7 mouse cellular contexts compared by ENCODE assay signal in the genomic region with DNA sequence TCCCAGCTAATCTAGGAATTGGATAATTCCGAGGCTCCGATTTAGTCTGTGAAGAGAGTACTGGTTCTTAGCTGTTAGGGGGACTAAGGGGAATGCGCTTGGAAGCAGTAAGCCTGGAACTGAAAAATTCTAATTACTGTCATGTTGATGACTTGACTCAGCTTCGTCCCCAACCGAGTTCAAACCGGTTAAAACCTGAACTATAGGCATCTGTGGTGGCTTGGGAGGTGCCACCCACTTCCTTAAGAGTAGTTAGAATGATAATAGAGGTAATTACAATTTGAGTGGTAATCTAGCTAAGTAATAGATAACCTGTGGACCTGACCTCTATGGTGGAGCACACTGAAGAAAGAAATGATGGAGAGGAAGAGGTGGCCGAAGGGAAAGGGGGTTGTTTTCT. TPM values are rescaled to one million over a fixed set of nuclear protein-coding genes. Genes with fewer than 3 reads are reported as not detected.
DNase-seq lines count a peak whose midpoint lies in the region; ATAC-seq and TF ChIP-seq lines count a peak whose summit lies in the region.

No protein-coding gene starts in this region.

- 15% methylated on average over 7 of the region's 7 CpGs for WGBS in forebrain, embryonic 15.5 days
- WGBS in macrophage (ENCODE audit: missing documents) = 65% methylated on average over 7 of the region's 7 CpGs

- H3K79me2 ChIP-seq in CH12.LX (replicated peaks; ENCODE audit: control insufficient read depth, extremely low read depth, insufficient read depth, poor library complexity, severe bottlenecking) (peaks cover 44% of the 10 kb centered on the region), macrophage (ENCODE audit: inconsistent target) (peaks cover 46% of the 10 kb centered on the region)

- peak overlapping the region; percentile 75 for H3K9ac ChIP-seq in CH12.LX (ENCODE audit: insufficient read depth, low read depth)
- peak overlapping the region; percentile 87 for H3K9ac ChIP-seq in forebrain, embryonic 15.5 days (replicated peaks)

- TF ChIP-seq CTCF in CH12.LX (conservative IDR thresholded peaks at IDR 0.05 in 1 of 2, IDR thresholded peaks at IDR 0.05 in 1 of 2; ENCODE audit: low read depth in 2 of 2, low read length in 2 of 2) = no peak

- TF ChIP-seq RAD21 in CH12.LX (IDR thresholded peaks at IDR 0.05; ENCODE audit: low read depth, low read length) = no peak

- peaks cover 6 to 34% of the 10 kb centered on the region in 2 experiments for H3K4me1 ChIP-seq in CH12.LX (ENCODE audit: control insufficient read depth in 1 of 2, insufficient read depth in 2 of 2)
- peaks cover 22% of the 10 kb centered on the region for H3K4me1 ChIP-seq in forebrain, embryonic 15.5 days

- in situ Hi-C loops in CH12.LX (cut with MboI; ENCODE audit: low pct_ligation_motif_present, low pct_unique_long_range_greater_than_20kb, low sequenced_read_pairs) = no loop called here

- TF ChIP-seq EP300 in CH12.LX (IDR thresholded peaks at IDR 0.05; ENCODE audit: low read length) = no peak

- peak overlapping the region; percentile 98 for H3K4me2 ChIP-seq in CH12.LX (ENCODE audit: insufficient read depth, low read depth, poor library complexity, severe bottlenecking)
- peak overlapping the region; percentile 69 for H3K4me2 ChIP-seq in forebrain, embryonic 15.5 days (replicated peaks)

- no peak for ATAC-seq in forebrain, embryonic 15.5 days (replicated peaks)

- no peaks in the 10 kb centered on the region for H3K9me3 ChIP-seq in CH12.LX (replicated peaks; ENCODE audit: low read length)
- no peaks in the 10 kb centered on the region for H3K9me3 ChIP-seq in forebrain, embryonic 15.5 days

- peak overlapping the region; percentile 68 to 85 (median 80) for H3K4me3 ChIP-seq in CH12.LX (replicated peaks in 1 of 3; ENCODE audit: low read depth in 2 of 3, low read length in 2 of 3, poor library complexity in 1 of 3)
- peak overlapping the region; percentile 93 for H3K4me3 ChIP-seq in forebrain, embryonic 15.5 days
- peak overlapping the region; percentile 62 for H3K4me3 ChIP-seq in macrophage (ENCODE audit: inconsistent target)

- H3K36me3 ChIP-seq in CH12.LX (replicated peaks in 1 of 2; ENCODE audit: control insufficient read depth in 1 of 2, insufficient read depth in 1 of 2, low read length in 1 of 2) (peaks cover 6 to 24% of the 10 kb centered on the region in 2 experiments), macrophage (ENCODE audit: inconsistent target) (no peaks in the 10 kb centered on the region)
- peaks cover 6% of the 10 kb centered on the region; the same call in 1 of the 2 replicates for H3K36me3 ChIP-seq in forebrain, embryonic 15.5 days

- dilution Hi-C loops in CH12.LX (cut with MboI; ENCODE audit: extremely low pct_ligation_motif_present, extremely low pct_unique_long_range_greater_than_20kb, low sequenced_read_pairs) = no loop called here

- peak; percentile 55 for DNase-seq in CH12.LX (ENCODE audit: extremely low read depth)
- DNase-seq in Muller cell, postnatal 12 days (ENCODE audit: inconsistent ontology term) = peak; percentile 12
- no peak for DNase-seq in urinary bladder, postnatal 25 days (ENCODE audit: low spot score)
- no peak for DNase-seq in right cerebral cortex, adult 18-20 months
- no peak for DNase-seq in lung, adult 18-20 months

- H3K27ac ChIP-seq in CH12.LX (ENCODE audit: insufficient read depth, low read depth) (peak overlapping the region; percentile 68), macrophage (no peak overlapping the region)
- no peak overlapping the region for H3K27ac ChIP-seq in forebrain, embryonic 15.5 days (replicated peaks)

- TF ChIP-seq POLR2A in CH12.LX (IDR thresholded peaks at IDR 0.05; ENCODE audit: low read depth, low read length) = no peak

- no peaks in the 10 kb centered on the region for H3K27me3 ChIP-seq in CH12.LX (replicated peaks)
- H3K27me3 ChIP-seq in forebrain, embryonic 15.5 days = no peaks in the 10 kb centered on the region

TF ChIP-seq in CH12.LX, 34 proteins besides CTCF, POLR2A, EP300 and RAD21:
- TF ChIP-seq KAT2A (IDR thresholded peaks at IDR 0.05; ENCODE audit: insufficient replicate concordance, low read length) (no peak), SMC3 (IDR thresholded peaks at IDR 0.05; ENCODE audit: low read depth, low read length) (no peak), MAZ (IDR thresholded peaks at IDR 0.05; ENCODE audit: low read depth, low read length) (no peak), UBTF (IDR thresholded peaks at IDR 0.05; ENCODE audit: low read depth, low read length) (no peak), ZMIZ1 (IDR thresholded peaks at IDR 0.05; ENCODE audit: low read depth, low read length) (no peak), MXI1 (IDR thresholded peaks at IDR 0.05; ENCODE audit: low read depth, low read length) (no peak), MAX (IDR thresholded peaks at IDR 0.05; ENCODE audit: low read length) (no peak), TBP (conservative IDR thresholded peaks at IDR 0.05; ENCODE audit: low read depth, low read length) (no peak), SIN3A (IDR thresholded peaks at IDR 0.05; ENCODE audit: low read length) (no peak), MAFK (IDR thresholded peaks at IDR 0.05; ENCODE audit: insufficient replicate concordance, low read length) (no peak), POLR2AphosphoS2 (IDR thresholded peaks at IDR 0.05; ENCODE audit: low read depth, low read length) (no peak), TCF12 (IDR thresholded peaks at IDR 0.05; ENCODE audit: low read depth, low read length) (no peak), MYC (IDR thresholded peaks at IDR 0.05; ENCODE audit: low read depth, low read length) (no peak), HCFC1 (IDR thresholded peaks at IDR 0.05; ENCODE audit: low read depth, low read length) (no peak), JUN (IDR thresholded peaks at IDR 0.05; ENCODE audit: insufficient read depth, low read depth, low read length) (no peak), USF2 (conservative IDR thresholded peaks at IDR 0.05; ENCODE audit: low read depth, low read length) (no peak), GABPA (IDR thresholded peaks at IDR 0.05; ENCODE audit: insufficient replicate concordance, low read depth, low read length) (no peak), CHD1 (IDR thresholded peaks at IDR 0.05; ENCODE audit: low read depth, low read length) (no peak), USF1 (IDR thresholded peaks at IDR 0.05; ENCODE audit: low read depth, low read length) (no peak)

RNA-seq across cellular contexts. Expression of a gene that starts 1.5 kb away (rescaled TPM):
- total RNA-seq in CH12.LX (2012; rRNA removed) = 5.0 and 7.0 TPM in 2 replicates
- 11.1 and 14.6 TPM in 2 replicates for total RNA-seq in CH12.LX (2014; rRNA removed)
- polyA plus RNA-seq in CH12.LX (2012; ENCODE audit: insufficient read length, low read depth) = 9.9 and 10.2 TPM in 2 replicates
- 7.5 and 8.6 TPM in 2 replicates for polyA plus RNA-seq in forebrain, embryonic 15.5 days (2015; fragmentation: Nextera tagmentation; extraction: Ambion mirVana)
- total RNA-seq in macrophage (2018; cell fraction: chromatin; rRNA removed) = 100 to 1,000 TPM in 1 of 26 experiments, 10 to 100 TPM in 22, 1 to 10 TPM in 3; 7.5 to 101 (median 43.3) TPM
- total RNA-seq in macrophage (2018; cell fraction: cytosol; rRNA removed) = 10 to 100 TPM in 17 of 26 experiments, 1 to 10 TPM in 9; 5.4 to 15.3 (median 11.1) TPM
- 10 to 100 TPM in 21 of 26 experiments, 1 to 10 TPM in 5; 7.3 to 83.6 (median 25.2) TPM for total RNA-seq in macrophage (2018; cell fraction: nucleus; rRNA removed)
- polyA plus RNA-seq in macrophage (2018) = 9.5 to 13.2 TPM (median 10.7 TPM) in 3 replicates

RNA-seq across cellular contexts. Expression of a gene that starts 1.6 kb away (rescaled TPM):
- total RNA-seq in CH12.LX (2012; rRNA removed) (50.0 and 59.8 TPM in 2 replicates), CH12.LX (2014; rRNA removed) (119 and 143 TPM in 2 replicates)
- polyA plus RNA-seq in CH12.LX (2012; ENCODE audit: insufficient read length, low read depth) (96.6 and 103 TPM in 2 replicates), macrophage (2018) (16.1 to 21.0 TPM (median 17.5 TPM) in 3 replicates)
- polyA plus RNA-seq in forebrain, embryonic 15.5 days (2015; fragmentation: Nextera tagmentation; extraction: Ambion mirVana) = 24.3 and 26.5 TPM in 2 replicates
- 10 to 100 TPM; 17.9 to 84.3 (median 37.8) TPM for total RNA-seq in macrophage (2018; cell fraction: chromatin; rRNA removed)
- total RNA-seq in macrophage (2018; cell fraction: cytosol; rRNA removed) = 10 to 100 TPM in 22 of 26 experiments, 1 to 10 TPM in 4; 7.2 to 19.7 (median 15.7) TPM
- 10 to 100 TPM; 15.3 to 53.9 (median 22.2) TPM for total RNA-seq in macrophage (2018; cell fraction: nucleus; rRNA removed)

RNA-seq across cellular contexts. Expression of a gene that starts 56.2 kb away (rescaled TPM):
- 0.38 and 0.55 TPM in 2 replicates for total RNA-seq in CH12.LX (2012; rRNA removed)
- total RNA-seq in CH12.LX (2014; rRNA removed) = 0.07 and 0.16 TPM in 2 replicates
- 0.14 and 0.19 TPM in 2 replicates for polyA plus RNA-seq in CH12.LX (2012; ENCODE audit: insufficient read length, low read depth)
- polyA plus RNA-seq in forebrain, embryonic 15.5 days (2015; fragmentation: Nextera tagmentation; extraction: Ambion mirVana) = 38.0 and 41.4 TPM in 2 replicates
- total RNA-seq in macrophage (2018; cell fraction: chromatin; rRNA removed) = 10 to 100 TPM in 23 of 26 experiments, 1 to 10 TPM in 3; 5.8 to 44.9 (median 20.2) TPM
- 1 to 10 TPM in 22 of 26 experiments, under 1 TPM in 4; 0.85 to 8.7 (median 3.7) TPM for total RNA-seq in macrophage (2018; cell fraction: cytosol; rRNA removed)
- total RNA-seq in macrophage (2018; cell fraction: nucleus; rRNA removed) = 10 to 100 TPM in 13 of 26 experiments, 1 to 10 TPM in 13; 2.0 to 34.7 (median 10.3) TPM
- polyA plus RNA-seq in macrophage (2018) = 1.5 to 5.6 TPM (median 2.9 TPM) in 3 replicates

Comparison
In these comparisons a context has a peak if more than half of its experiments do, and no peak if none do; other contexts are left out.
1. DNase-seq: peak in CH12.LX (single experiment) and Muller cell, postnatal 12 days (single experiment); none in urinary bladder, postnatal 25 days (single experiment), right cerebral cortex, adult 18-20 months (single experiment) and lung, adult 18-20 months (0 of 2).
2. Peak in every context shown above with its lines, with median percentiles within 50 percentile points of each other: H3K4me3 ChIP-seq.